Mouse (Mus musculus) frontal cortex, adult 2 months (tissue): ENCODE data around the gene Prpf3. TPM values are rescaled to one million over a fixed set of nuclear protein-coding genes. Genes with fewer than 3 reads are reported as not detected.
"Not testable (repeated sequence)": the region's sequence is repeated elsewhere in the genome, so short reads cannot be mapped to it uniquely, and the experiment has no call there.

Source experiments
- DNase-seq, 2 experiments: peaks; one replicate each; pipeline ENCODE4 v3.0.0; 2022; ENCODE audit warnings: low spot score in 1 of 2; ENCODE audit errors: extremely low spot score in 1 of 2
- polyA plus RNA-seq: library from polyadenylated mRNA; depleted of rRNA; stranded (reverse); fragments of >200 nt; gene quantifications from 2 replicates; pipeline ENCODE4 v1.2.3, GENCODE M21; 2012; rRNA removed

The Prpf3 gene
- 35.9 and 36.2 TPM in 2 replicates for polyA plus RNA-seq

DNA sequence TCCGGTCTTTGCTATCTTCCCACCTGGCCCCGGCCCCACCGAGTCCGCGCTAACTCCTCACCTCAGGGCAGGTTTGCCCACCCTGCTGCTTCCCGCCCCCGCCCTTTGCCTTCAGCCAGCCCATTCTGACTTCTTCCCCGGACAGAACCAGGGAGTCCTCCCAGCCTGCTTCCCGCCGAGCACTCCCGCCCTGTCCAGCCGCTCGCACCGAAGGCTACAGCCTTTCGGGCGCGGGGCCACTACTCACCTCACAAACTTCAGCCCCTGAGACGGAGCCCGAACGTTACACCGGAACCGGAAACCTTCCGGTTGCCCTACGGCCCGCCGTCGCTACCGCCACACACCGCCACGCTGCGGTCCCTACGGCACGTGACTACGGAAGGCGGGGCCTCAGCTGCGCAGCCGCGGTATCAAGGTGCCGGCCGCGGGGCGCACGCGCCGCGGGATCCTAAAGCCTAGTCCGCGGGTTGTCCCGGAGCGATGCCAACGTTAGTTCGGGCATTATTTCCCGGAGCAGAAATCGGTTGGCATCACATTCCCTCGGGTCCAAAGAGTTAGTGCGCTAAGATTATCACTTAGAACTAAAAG, at the start of gene Prpf3:
Prpf3 (minus strand) TSS at position 384 of the 588 bp plus-strand sequence.
- peak; percentile 80 to 96 for DNase-seq

DNA sequence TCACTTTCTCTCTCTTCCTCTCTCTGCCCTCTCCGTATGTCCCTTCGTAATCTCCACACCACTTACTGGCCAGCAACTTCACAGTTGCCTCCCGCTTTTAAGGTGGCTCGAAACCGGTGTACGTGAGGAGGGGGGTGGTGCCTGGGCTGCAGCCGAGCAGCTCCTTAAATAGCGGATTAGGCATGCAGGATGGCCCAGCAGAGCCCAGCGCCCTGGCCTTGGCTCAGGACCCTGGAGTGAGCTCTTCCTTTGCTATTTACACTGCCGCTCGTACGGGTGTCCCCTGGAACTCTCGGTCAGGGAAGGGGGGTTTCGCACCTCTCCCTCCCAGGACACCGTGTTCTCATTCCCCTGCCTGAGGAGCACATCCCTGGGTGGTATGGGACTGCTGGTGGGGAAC, 48.9 kb upstream of the Prpf3 start, which contains the start of gene Car14:
Car14 (minus strand) TSS at position 124 of the 400 bp plus-strand sequence.
- DNase-seq, result no peak

DNA sequence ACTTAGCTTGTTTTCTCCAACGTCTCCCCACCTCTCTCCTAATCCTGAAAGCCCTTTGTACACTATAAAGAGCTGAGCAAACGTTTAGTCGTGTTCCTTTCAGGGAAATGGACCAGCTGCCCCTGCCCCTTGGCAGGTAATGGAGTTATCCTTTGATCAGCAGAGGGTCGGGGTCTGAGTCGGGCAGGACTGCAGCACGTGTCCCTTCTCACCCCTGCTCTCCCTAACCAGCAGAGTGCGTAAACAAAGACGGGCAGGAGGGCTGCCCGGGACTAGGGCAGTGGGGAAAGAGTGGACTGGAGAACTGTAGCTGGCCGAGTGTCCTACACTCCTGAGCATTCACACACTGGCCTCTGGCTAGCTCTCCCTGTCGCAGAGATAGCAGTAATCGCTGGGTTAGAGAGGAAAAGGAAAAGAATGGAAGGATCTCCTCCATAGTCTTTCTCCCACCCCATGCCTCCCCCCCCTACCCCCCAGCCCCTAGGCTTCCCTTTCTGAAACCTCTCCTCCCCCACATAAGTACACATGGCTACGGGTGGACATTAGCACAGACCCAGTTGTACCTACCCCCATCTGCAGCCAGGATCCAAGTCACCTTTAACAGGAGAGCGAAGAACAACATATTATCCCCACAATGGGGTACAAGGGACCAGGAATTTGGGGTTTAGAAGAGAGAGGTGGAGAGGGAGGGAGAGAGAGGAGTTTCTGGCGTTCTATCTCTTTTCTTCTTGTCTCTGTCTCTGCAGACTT, 48.2 kb upstream of the Prpf3 start:
- no peak for DNase-seq

DNA sequence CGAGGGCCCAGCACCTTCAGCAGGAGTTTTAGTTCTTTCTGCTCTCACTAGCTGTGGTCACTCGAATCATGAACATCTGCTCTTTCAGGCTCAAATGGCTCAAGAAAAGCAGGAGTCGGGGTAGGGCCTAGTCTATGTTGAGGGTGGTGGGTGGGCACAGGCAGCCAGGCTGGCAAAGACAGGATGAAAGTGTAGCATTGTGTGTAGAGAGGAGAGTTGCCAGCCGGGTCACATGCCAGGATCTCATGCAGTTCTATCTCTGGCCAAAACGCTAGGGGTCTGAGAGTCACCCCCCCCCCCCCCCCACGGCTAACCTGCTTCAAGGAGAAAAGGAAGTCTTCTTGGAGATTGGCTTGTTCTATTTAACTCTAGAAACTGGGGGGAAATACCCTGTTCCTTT, 47.0 kb upstream of the Prpf3 start:
- DNase-seq, result no peak

DNA sequence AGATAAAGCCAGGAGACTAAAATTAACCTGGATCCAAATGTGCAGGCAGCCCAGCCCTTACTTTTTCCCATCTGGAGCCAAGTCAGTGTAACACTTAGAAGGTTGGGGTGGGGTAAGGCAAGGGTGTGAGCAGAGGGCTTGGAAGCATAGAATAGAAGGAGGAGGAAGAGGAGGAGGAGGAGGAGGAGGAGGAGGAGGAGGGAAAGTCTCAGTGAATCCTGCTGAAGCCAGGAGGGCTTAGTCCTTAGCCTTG, 46.6 kb upstream of the Prpf3 start:
- DNase-seq, result no peak

DNA sequence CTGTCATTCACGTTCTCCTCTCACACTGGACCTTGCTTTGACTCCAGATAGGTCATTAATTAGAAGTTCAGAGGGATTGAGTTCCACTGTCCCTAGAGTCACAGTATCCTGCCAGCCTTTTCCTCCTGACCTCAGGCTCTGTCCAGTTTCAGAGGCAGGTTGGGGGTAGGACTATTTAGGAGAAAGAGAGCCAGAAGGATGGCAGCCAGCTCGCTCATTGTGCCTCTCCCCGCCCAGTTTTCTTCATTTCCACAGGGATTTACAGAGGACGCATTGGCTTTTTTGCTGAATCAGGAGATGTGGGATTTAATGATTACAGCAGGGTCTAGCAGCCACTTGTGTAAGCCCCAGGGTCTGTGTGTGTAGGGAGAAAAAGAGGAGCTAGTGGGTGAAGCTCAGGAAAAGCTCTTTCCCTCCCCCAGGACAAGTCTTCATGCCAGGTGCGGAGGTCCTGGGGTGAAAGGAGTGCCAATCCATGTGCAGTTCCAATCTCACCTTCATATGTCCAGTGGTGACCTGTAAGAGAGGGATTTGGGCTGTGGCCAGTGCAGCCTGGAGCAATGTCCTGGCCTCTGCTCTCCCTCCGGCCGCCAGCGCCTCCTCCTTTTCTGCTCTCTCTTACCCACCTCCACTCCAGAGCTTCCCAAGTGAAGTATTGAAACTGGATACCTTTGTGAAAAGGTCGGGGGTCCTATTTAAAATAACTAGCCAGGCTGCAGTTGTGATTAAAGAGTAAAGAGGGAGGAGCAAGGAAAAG, 46.1 kb upstream of the Prpf3 start:
- no peak for DNase-seq

DNA sequence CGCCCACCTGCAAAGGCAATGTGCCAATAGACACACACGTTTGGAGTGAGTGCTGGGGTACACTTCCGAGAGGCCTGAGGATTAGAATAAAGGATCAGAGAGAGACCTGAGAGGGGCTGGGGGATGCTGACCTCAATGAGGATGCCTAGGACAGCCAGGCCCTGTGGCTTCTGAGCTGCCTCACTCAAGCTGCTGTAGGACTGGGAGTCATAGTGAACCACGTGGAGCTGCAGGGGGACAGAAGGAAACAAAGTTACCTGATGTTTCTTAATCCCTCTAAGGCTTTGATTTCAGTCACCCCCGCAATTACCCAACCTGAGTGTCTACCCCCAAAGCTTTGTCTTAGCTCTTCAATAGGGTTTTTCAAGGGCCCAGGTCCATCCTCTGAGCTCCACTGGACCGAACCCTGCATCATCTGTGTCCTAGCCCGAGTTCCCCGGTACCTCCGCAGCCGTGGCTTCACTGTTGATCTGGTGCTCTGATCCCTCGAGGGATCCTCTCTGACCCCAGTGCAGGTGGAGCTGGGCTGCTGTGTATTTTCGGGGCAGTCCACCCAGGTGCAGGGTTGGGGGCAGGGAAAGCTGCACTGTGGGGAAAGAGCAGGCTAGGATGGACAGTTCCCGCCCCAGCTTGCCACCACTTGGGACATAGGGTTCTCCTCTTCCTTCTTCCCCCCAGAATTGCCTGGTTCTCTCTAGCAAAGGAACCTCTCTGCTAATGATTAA, 44.3 kb upstream of the Prpf3 start:
- DNase-seq, result no peak

DNA sequence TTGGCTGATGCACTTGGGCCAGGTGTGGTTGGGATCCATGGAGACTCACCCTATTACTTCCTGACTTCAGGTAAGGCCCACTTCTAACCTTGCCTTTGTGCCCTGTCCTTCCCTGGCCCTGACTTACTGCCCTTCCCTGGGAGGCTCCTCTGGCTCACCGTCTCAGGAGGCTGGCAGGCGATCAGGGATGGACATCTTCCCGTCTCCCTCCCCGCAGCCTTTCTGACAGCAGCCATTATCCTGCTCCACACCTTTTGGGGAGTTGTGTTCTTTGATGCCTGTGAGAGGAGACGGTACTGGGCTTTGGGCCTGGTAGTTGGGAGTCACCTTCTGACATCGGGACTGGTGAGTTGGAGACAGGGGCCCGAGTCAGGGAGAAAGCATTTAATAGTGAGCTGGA, 39.8 kb upstream of the Prpf3 start:
- not testable (repeated sequence) for DNase-seq

- DNase-seq, result peak in 1 of 2 experiments; percentile 50
Observed at GRCm38 (mm10) chr3:95894317-95895160, 38.9 kb upstream of the Prpf3 start.

DNA sequence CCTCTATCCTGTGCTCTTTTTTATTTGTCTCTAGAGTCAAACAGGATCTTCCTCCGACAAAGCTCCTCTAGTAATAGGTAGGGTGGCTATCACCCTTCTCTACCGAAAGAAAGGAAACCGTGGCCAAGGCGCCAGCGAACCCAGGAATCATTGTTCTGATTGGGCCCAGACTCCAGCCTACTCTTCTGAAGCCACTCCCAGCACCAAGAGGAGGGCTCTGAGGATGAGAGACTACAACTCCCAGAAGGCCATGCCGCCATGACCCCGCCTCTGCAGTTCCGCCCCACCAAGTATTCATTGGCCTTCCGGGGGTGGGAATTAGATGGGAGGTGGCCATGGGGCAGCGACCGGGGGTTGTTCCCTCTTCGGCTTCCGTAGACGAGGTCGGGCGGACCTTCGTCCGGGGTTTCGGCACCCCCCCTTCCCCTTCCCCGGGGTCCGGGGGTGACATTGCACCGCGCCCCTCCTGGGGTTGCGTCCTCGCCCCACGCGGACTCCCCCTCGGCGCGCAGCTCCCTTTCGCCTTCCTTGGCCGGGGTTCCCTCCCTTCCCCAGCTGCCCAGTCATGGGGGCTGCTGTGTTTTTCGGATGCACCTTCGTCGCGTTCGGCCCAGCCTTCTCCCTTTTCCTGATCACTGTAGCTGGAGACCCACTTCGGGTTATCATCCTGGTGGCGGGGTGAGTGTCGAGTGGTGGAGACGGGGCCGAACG, 38.1 kb upstream of the Prpf3 start, which contains the start of gene Aph1a:
Aph1a (plus strand) TSS at position 364 of the 711 bp plus-strand sequence.
- DNase-seq, result peak; percentile 97

DNA sequence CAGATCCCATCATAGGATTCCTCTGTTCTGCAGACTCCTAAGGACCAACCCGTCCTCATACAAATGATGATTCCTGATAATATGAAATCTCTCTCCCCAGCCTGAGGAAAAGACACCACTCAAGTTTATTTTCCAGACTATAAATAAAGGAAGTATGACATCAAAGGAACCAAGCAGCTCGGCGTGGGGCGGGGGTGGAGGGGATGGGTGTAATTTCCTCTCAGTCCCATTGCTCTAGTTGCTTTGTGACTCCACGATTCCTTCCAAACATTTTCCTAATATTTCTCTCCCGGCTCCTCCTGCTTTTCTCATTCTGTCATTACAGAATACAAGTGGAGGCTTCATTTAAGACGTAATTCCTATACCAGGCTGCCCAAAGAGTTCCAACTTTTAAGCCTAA, 37.4 kb upstream of the Prpf3 start:
- DNase-seq, result no peak

DNA sequence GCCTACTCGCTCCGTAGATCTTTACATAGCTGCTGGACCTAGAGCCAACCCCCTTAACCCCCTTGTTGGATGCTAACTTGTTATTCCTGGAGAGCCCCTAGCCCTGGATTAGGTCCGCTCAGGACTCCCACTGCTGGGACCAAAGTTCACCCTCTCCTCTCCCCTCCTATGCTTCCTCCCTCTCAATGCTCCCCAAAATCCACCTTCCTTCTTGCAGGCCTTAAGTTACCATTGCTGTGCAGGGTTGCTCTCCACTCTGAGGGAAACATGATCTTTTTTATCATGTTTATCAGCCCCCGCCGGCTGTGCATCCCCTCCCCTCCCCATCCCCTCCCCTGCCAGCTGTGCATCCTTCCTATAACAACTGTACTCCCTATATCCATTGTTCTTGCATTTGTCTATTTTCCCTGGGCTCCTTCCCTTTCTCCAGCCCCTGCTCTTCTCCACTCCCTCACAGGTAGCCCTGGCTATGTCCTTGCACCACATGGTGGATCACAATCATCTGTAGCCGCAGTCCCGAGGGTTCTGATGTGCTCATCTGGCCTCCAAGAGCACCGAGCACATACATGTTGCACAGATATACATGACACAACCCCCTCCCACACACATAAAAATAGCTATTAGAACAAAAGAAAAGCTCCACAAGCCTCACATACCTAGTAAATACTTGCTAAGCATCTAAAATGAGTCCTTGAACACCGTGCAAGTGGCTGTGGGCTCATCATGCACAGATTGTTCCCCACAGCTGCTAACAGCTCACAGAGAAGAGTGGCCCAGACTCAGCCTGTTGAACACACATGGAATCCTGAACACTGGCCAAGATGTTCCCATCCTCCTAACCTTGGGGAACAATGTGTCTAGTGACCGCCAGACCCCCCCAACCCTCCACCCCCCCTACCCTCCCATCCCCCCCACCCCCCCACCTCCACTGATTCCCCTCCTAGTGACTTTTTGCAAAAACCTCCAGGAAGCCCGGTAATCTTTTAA, 36.7 kb upstream of the Prpf3 start:
- no peak for DNase-seq

GRCm38 (mm10) chr3:95891211-95892065, 35.8 kb upstream of the Prpf3 start, which contains the start of gene BC028528:
Gene BC028528, minus strand, starts transcription at chr3:95892005.
- no peak for DNase-seq

DNA sequence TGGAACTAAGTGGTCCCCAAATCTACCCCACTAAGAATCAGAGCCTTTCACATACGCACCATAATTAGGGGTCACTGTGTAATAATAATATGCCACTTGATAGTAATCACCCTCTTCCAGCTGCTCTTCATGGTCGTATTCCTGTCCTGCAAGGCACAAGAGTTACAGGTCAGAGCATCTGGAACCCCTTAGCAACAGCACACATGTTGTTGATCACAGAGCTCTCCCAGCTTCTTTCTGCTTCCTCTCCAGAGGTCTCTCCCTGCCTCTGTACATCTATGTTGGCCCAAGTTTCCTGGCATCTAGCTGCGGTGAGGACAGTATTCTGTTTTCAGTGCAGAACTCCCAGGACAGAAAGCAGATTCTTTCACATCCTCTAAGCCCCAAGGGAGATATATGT, 34.0 kb upstream of the Prpf3 start:
- DNase-seq, result no peak

DNA sequence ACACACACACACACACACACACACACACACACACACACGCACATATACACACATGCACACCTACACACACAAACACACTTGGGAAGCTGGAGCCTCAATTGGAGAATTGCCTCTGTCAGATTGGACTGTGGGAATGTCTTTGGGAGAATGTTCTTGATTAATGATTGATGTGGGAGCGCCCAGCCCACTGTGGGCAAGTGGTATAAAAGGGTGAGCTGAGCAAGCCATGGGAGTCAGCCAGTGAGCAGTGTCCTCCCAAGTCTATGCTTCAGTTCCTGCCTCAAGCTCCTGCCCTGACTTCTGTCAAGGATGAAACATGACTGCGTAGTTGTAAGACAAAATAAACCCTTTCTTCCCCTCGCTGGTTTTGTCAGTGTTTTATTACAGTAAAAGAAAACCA, 31.9 kb upstream of the Prpf3 start:
- no peak for DNase-seq

DNA sequence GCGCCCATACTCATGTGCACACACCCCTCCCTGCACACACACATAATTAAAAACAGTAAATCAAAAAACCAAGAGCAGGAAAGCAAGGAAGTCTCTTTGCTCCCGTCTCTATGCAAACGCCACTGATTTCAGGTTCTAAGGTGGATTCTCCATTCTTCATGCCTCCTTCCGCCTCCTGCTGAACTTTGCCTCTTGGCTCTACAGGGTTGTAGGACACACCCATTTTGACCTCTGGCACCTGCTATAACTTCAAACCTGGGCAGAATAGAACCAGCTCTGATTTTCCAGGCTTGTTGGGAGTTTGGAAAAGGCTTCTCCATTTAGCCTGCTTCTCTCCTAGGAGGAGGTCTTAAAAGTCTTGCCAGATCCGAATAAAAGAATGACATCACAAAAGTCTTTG, 28.7 kb upstream of the Prpf3 start:
- no peak for DNase-seq

GRCm38 (mm10) chr3:95882816-95883425, 27.2 kb upstream of the Prpf3 start:
- peak; percentile 56 to 82 for DNase-seq
